Comparison of ENCODE assay signal across 19 mouse cellular contexts in genomic region chr4:139782926-139783467, GRCm38 (mm10). TPM values are rescaled to one million over a fixed set of nuclear protein-coding genes. Genes with fewer than 3 reads are reported as not detected.
"Had no signal": no experiment of that assay in that cellular context is flagged by ENCODE, and none has a peak within 500 bp of the region (broad histone marks: within the 10 kb centered on the region; RNA-seq: fewer than 3 reads in every experiment).

No protein-coding gene starts in this region.

- DNase-seq: kidney, adult 2 months; kidney, postnatal 25 days; layer of hippocampus, adult 9-11 months; layer of hippocampus, postnatal 36 days; midbrain, embryonic 14.5 days; right cerebral cortex, postnatal 4 days; thymus, adult 2 months; thymus, postnatal 36 days had no signal

- H3K27ac ChIP-seq: limb, embryonic 15.5 days; liver, embryonic 12.5 days; midbrain, embryonic 10.5 days; neural tube, embryonic 12.5 days; stomach, embryonic 15.5 days had no signal

- H3K27me3 ChIP-seq: neural tube, embryonic 12.5 days had no signal

- H3K36me3 ChIP-seq: limb, embryonic 15.5 days; liver, embryonic 12.5 days; neural tube, embryonic 12.5 days; stomach, embryonic 15.5 days had no signal

- H3K4me2 ChIP-seq: limb, embryonic 15.5 days; liver, embryonic 12.5 days; neural tube, embryonic 12.5 days; stomach, embryonic 15.5 days had no signal

- H3K4me3 ChIP-seq: limb, embryonic 15.5 days; liver, embryonic 12.5 days; midbrain, embryonic 10.5 days; neural tube, embryonic 12.5 days; stomach, embryonic 15.5 days had no signal

RNA-seq across cellular contexts. Expression of gene Pax7, which starts 50.3 kb away (rescaled TPM):
- total RNA-seq: layer of hippocampus, adult 18-20 months; left cerebral cortex, postnatal 25 days; megakaryocyte, adult 5-6 weeks; neutrophil, adult 5-6 weeks had no signal
- polyA plus RNA-seq: kidney, embryonic 16.5 days; liver, embryonic 12.5 days; liver, embryonic 16.5 days had no signal
